Mouse (Mus musculus) large intestine, adult 2 months (tissue): ENCODE measurements at regions not wholly inside any gene's neighbourhood (a gene's known extent, or its start where the extent isn't known, plus 50 kb on each side); places are given as distances from the start of the nearest gene placed in this dataset.
A peak's percentile ranks its signal among the peaks of the same experiment; 100 is the strongest.

Experiments used
- DNase-seq: peaks from one replicate; pipeline ENCODE4 v3.0.0-alpha.2; 2012; ENCODE audit warnings: low read depth, low spot score
- WGBS: fragments of 180-500 bp; shearing (Covaris S2); methylation state at CpG from one replicate; pipeline ENCODE4 v1.1.7; 2018; 5-methylcytosine and 5-hydroxymethylcytosine counted together

GRCm38 (mm10) chr2:47922965-47923364 is 890.9 kb upstream of the Acvr2a start:
- no peak for DNase-seq

- no peak for DNase-seq
These were observed 887.3 kb upstream of the Acvr2a start for GRCm38 (mm10) chr2:47926620-47927019.

GRCm38 (mm10) chr2:47945061-47945460 is 868.8 kb upstream of the Acvr2a start:
- DNase-seq, result no peak

GRCm38 (mm10) chr2:47991132-47991531 is 822.8 kb upstream of the Acvr2a start:
- DNase-seq, result no peak
- WGBS, result 56% methylated on average over 1 of the region's 1 CpGs

GRCm38 (mm10) chr2:47994185-47994584 is 819.7 kb upstream of the Acvr2a start:
- 88% methylated on average over 5 of the region's 5 CpGs for WGBS
- DNase-seq, result no peak

- 55% methylated on average over 6 of the region's 6 CpGs for WGBS
- DNase-seq, result no peak
These were observed 812.7 kb upstream of the Acvr2a start for GRCm38 (mm10) chr2:48001230-48001629.

- WGBS, result 11% methylated on average over 11 of the region's 11 CpGs
These were observed 812.0 kb upstream of the Acvr2a start for GRCm38 (mm10) chr2:48001800-48002507.

GRCm38 (mm10) chr2:48010308-48010707 is 803.6 kb upstream of the Acvr2a start:
- 70% methylated on average over 2 of the region's 2 CpGs for WGBS
- DNase-seq, result no peak

More at GRCm38 (mm10) chr2:48001800-48002507, 812.0 kb upstream of the Acvr2a start:
- DNase-seq, result peak; percentile 82

- 87% methylated on average over 7 of the region's 7 CpGs for WGBS
- no peak for DNase-seq
These were observed 786.4 kb upstream of the Acvr2a start for GRCm38 (mm10) chr2:48027559-48027958.

- no peak for DNase-seq
- 38% methylated on average over 1 of the region's 1 CpGs for WGBS
These were observed 752.5 kb upstream of the Acvr2a start for GRCm38 (mm10) chr2:48061375-48061774.

GRCm38 (mm10) chr2:48063436-48063835 is 750.5 kb upstream of the Acvr2a start:
- no peak for DNase-seq
- WGBS, result 59% methylated on average over 9 of the region's 9 CpGs

GRCm38 (mm10) chr2:48065162-48065561 is 748.7 kb upstream of the Acvr2a start:
- 73% methylated on average over 3 of the region's 3 CpGs for WGBS
- no peak for DNase-seq

- DNase-seq, result no peak
- WGBS, result 80% methylated on average over 3 of the region's 3 CpGs
These were observed 731.6 kb upstream of the Acvr2a start for GRCm38 (mm10) chr2:48082120-48082799.

GRCm38 (mm10) chr2:48098287-48098686 is 715.6 kb upstream of the Acvr2a start:
- no peak for DNase-seq
- WGBS, result 83% methylated on average over 1 of the region's 1 CpGs

GRCm38 (mm10) chr2:48098931-48099531 is 714.9 kb upstream of the Acvr2a start:
- WGBS, result 60% methylated on average over 8 of the region's 8 CpGs
- no peak for DNase-seq

- 57% methylated on average over 7 of the region's 7 CpGs for WGBS
- no peak for DNase-seq
These were observed 690.2 kb upstream of the Acvr2a start for GRCm38 (mm10) chr2:48123662-48124061.

GRCm38 (mm10) chr2:48138051-48138611 is 675.8 kb upstream of the Acvr2a start:
- 98% methylated on average over 2 of the region's 2 CpGs for WGBS
- no peak for DNase-seq

GRCm38 (mm10) chr2:48141281-48141680 is 672.6 kb upstream of the Acvr2a start:
- DNase-seq, result no peak
- 96% methylated on average over 2 of the region's 2 CpGs for WGBS

- DNase-seq, result no peak
- 86% methylated on average over 3 of the region's 3 CpGs for WGBS
These were observed 659.2 kb upstream of the Acvr2a start for GRCm38 (mm10) chr2:48154706-48155105.

GRCm38 (mm10) chr2:48172626-48173025 is 641.3 kb upstream of the Acvr2a start:
- WGBS, result 62% methylated on average over 1 of the region's 1 CpGs
- no peak for DNase-seq

GRCm38 (mm10) chr2:48186161-48186560 is 627.7 kb upstream of the Acvr2a start:
- WGBS, result 98% methylated on average over 1 of the region's 1 CpGs
- no peak for DNase-seq
